Mouse (Mus musculus) testis, adult 2 months (tissue): ENCODE results near the gene Apoe. TPM values are rescaled to one million over a fixed set of nuclear protein-coding genes. Genes with fewer than 3 reads are reported as not detected.
"Not testable (repeated sequence)": the region's sequence is repeated elsewhere in the genome, so short reads cannot be mapped to it uniquely, and the experiment has no call there.

Experiments used
- H3K27ac ChIP-seq: fragments of 200-500 bp; 2 replicates; pipeline ENCODE4 v1.5.1; 2012; ENCODE audit warnings: low read depth, low read length; ENCODE audit not compliant: control insufficient read depth, insufficient read depth
- H3K27me3 ChIP-seq: fragments of 200-500 bp; 2 replicates; pipeline ENCODE4 v1.6.1; 2012; ENCODE audit warnings: mild to moderate bottlenecking, low read length, moderate library complexity; ENCODE audit not compliant: control insufficient read depth, insufficient read depth
- H3K36me3 ChIP-seq: fragments of 200-500 bp; 2 replicates; pipeline ENCODE4 v1.6.1; 2012; ENCODE audit warnings: mild to moderate bottlenecking, low read length; ENCODE audit not compliant: control insufficient read depth, insufficient read depth
- H3K4me1 ChIP-seq: fragments of 200-500 bp; 2 replicates; pipeline ENCODE4 v1.6.1; 2012; ENCODE audit warnings: low read length; ENCODE audit not compliant: control insufficient read depth, insufficient read depth
- H3K4me3 ChIP-seq: fragments of 200-500 bp; 2 replicates; pipeline ENCODE4 v1.5.1; 2012; ENCODE audit warnings: low read depth, mild to moderate bottlenecking, low read length, moderate library complexity, mixed read lengths; ENCODE audit not compliant: control insufficient read depth
- CTCF ChIP-seq: fragments of 200-500 bp; IDR thresholded peaks from 2 replicates; pipeline ENCODE4 v1.5.1; 2012; ENCODE audit warnings: low read depth, mild to moderate bottlenecking, inconsistent platforms, low read length, moderate library complexity; ENCODE audit not compliant: control insufficient read depth, insufficient read depth, insufficient replicate concordance
- POLR2A ChIP-seq: fragments of 200-500 bp; IDR thresholded peaks from 2 replicates; pipeline ENCODE4 v1.6.1; 2012; ENCODE audit warnings: low read depth, mild to moderate bottlenecking, inconsistent platforms, low read length, moderate library complexity; ENCODE audit not compliant: control insufficient read depth
- polyA plus RNA-seq: library from polyadenylated mRNA; depleted of rRNA; stranded (reverse); fragments of >200 nt; gene quantifications from 2 replicates; pipeline ENCODE4 v1.2.3, GENCODE M21; 2012

Apoe gene
- polyA plus RNA-seq, 1 experiment = 122 TPM

- H3K4me1 ChIP-seq = peaks cover 19% of the 10 kb centered on the region
- no peak overlapping the region for H3K27ac ChIP-seq
- H3K36me3 ChIP-seq = no peaks in the 10 kb centered on the region
- TF ChIP-seq CTCF (no peak), POLR2A (no peak)
- no peaks in the 10 kb centered on the region for H3K27me3 ChIP-seq
- no peak overlapping the region for H3K4me3 ChIP-seq
These were observed 7.6 kb downstream of the Apoe start for GRCm38 (mm10) chr7:19691434-19691833.

DNA sequence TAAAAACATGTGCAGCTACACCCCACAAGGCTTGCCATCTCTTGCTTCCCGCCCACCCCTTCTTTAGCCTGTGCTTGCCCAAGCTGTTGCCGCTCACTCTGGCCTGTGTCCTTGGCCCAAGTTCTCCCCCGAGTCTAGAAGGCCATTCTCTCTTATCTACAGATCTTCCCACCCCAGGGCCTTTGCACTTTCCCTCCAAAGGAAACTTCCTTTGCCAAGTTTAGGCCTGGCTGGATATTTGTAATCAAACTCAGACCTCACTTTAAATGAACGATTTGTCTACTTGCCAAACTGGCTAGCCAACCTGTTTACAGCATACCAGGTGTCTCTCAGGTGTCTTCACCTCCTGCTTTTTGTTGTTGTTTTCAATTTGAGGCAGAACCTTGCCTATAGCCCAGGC is 8.1 kb downstream of the Apoe start:
- Histone ChIP-seq H3K4me1 (peaks cover 19% of the 10 kb centered on the region), H3K27me3 (no peaks in the 10 kb centered on the region), H3K36me3 (no peaks in the 10 kb centered on the region), H3K27ac (no peak overlapping the region), H3K4me3 (no peak overlapping the region)
- TF ChIP-seq CTCF = no peak
- TF ChIP-seq POLR2A = no peak

DNA sequence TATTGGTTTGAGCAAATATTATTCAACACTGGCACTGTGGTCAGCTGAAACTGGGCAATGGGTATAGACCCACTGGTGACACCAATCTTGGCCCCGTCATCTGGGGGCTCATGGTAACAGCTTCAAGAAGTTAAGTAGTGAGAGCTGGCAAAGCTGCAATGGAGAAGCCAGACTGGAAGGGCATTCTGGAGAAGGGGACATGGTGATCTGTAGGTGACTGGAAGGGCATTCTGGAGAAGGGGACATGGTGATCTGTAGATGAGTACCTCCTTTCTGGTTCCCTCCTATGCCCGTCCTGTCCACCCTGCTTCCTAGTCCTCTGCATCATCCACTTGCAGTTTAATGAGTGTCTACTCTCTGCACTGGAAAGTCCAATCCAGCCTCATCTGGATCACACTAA is 10.4 kb downstream of the Apoe start:
- Histone ChIP-seq H3K36me3 (no peaks in the 10 kb centered on the region), H3K27me3 (no peaks in the 10 kb centered on the region), H3K4me1 (peaks cover 19% of the 10 kb centered on the region), H3K4me3 (no peak overlapping the region), H3K27ac (no peak overlapping the region)
- TF ChIP-seq POLR2A = no peak
- no peak for TF ChIP-seq CTCF

GRCm38 (mm10) chr7:19688101-19688500 is 10.9 kb downstream of the Apoe start:
- Histone ChIP-seq H3K27ac (no peak overlapping the region), H3K4me3 (no peak overlapping the region), H3K27me3 (no peaks in the 10 kb centered on the region), H3K4me1 (peaks cover 17% of the 10 kb centered on the region), H3K36me3 (no peaks in the 10 kb centered on the region)
- TF ChIP-seq CTCF = no peak
- no peak for TF ChIP-seq POLR2A

DNA sequence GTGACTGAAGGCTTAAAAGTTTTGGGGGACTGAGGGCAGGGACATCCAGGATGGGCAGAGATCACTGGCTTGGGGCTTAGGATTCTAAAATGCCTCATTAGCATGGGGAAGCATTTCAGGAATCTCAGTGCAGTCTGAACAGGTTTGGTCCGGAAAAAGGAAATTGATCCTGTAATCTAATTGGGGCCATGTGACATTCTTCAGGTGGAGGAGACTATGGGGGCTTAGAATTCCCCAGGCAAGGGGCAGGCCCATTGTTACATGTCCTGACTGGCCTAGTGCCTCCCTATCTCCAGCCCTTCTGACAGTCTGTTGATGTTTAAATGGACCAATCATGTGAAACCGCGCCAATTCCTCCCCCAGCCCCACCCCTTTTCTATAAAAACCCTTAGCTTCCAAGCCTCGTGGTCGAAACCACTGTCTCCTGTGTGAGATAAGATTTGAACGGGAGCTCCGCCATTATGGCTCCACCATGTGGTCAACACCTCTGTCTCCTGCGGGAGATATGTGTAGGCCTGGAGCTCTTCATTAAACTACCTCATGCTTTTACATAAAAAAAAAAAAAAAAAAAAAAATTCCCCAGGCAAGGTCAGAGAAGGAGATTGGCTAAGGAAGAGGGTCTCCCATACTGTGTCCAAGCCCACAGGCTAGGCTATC is 11.9 kb downstream of the Apoe start:
- not testable (repeated sequence) for H3K4me1 ChIP-seq, H3K4me3 ChIP-seq, H3K27ac ChIP-seq, H3K36me3 ChIP-seq, H3K27me3 ChIP-seq

DNA sequence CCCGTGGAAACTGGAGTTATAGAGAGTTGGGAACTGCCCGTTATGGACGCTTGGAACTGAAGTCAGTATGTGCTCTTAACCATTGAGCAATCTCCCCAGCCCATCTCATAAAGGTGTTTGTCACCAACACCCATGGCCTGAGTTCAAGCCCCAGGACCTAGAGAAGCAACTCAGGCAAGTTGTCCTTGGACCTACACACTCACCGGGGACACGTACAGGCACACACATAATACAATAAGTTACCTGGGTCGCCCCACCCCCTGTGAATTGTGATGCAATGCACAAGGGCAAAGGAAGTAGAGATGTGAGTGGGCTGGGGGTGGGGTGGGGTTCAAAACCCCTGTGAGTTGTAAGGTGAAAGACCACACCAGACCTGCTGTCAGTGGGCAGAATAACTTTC is 12.5 kb downstream of the Apoe start:
- no peaks in the 10 kb centered on the region for H3K27me3 ChIP-seq
- H3K4me1 ChIP-seq = peaks cover 3% of the 10 kb centered on the region; the same call in 1 of the 2 replicates
- TF ChIP-seq POLR2A = no peak
- no peak for TF ChIP-seq CTCF
- no peaks in the 10 kb centered on the region for H3K36me3 ChIP-seq
- no peak overlapping the region for H3K27ac ChIP-seq
- H3K4me3 ChIP-seq = no peak overlapping the region

GRCm38 (mm10) chr7:19685374-19685773 is 13.6 kb downstream of the Apoe start:
- no peak overlapping the region for H3K4me3 ChIP-seq
- no peaks in the 10 kb centered on the region for H3K4me1 ChIP-seq
- TF ChIP-seq CTCF (no peak), POLR2A (no peak)
- H3K27ac ChIP-seq = no peak overlapping the region
- no peaks in the 10 kb centered on the region for H3K36me3 ChIP-seq
- H3K27me3 ChIP-seq = no peaks in the 10 kb centered on the region

- H3K27ac ChIP-seq = no peak overlapping the region
- no peak for TF ChIP-seq CTCF
- H3K27me3 ChIP-seq = no peaks in the 10 kb centered on the region
- no peaks in the 10 kb centered on the region for H3K36me3 ChIP-seq
- H3K4me3 ChIP-seq = no peak overlapping the region
- no peaks in the 10 kb centered on the region for H3K4me1 ChIP-seq
These were observed 15.2 kb downstream of the Apoe start for GRCm38 (mm10) chr7:19683771-19684201.
